Mouse (Mus musculus) forelimb bud, embryonic 11.5 days (tissue): ENCODE measurements around the gene Wfdc11.
"Not testable (repeated sequence)": the region's sequence is repeated elsewhere in the genome, so short reads cannot be mapped to it uniquely, and the experiment has no call there.

Experiments
- DNase-seq: peaks from one replicate; pipeline ENCODE4 v3.0.0-alpha.2; 2012; ENCODE audit warnings: low read depth, low spot score

Wfdc11 gene

GRCm38 (mm10) chr2:164673987-164674386 is at the start of gene Wfdc11:
Gene Wfdc11, minus strand, starts transcription at chr2:164674087.
- DNase-seq, result no peak

GRCm38 (mm10) chr2:164723276-164723675 is 49.4 kb upstream of the Wfdc11 start:
- no peak for DNase-seq

GRCm38 (mm10) chr2:164716194-164716786 is 42.4 kb upstream of the Wfdc11 start:
- DNase-seq, result not testable (repeated sequence)

GRCm38 (mm10) chr2:164715005-164715404 is 41.1 kb upstream of the Wfdc11 start, which contains the start of gene Spint5:
Gene Spint5, plus strand, starts transcription at chr2:164715305.
- no peak for DNase-seq

- no peak for DNase-seq
Measured at GRCm38 (mm10) chr2:164705991-164706390, 32.1 kb upstream of the Wfdc11 start.

GRCm38 (mm10) chr2:164705328-164705727 is 31.4 kb upstream of the Wfdc11 start:
- no peak for DNase-seq

- no peak for DNase-seq
Measured at GRCm38 (mm10) chr2:164704235-164704634, 30.3 kb upstream of the Wfdc11 start.

- DNase-seq, result no peak
Measured at GRCm38 (mm10) chr2:164701761-164702160, 27.9 kb upstream of the Wfdc11 start.

GRCm38 (mm10) chr2:164700959-164701358 is 27.1 kb upstream of the Wfdc11 start:
- no peak for DNase-seq

GRCm38 (mm10) chr2:164698201-164698600 is 24.3 kb upstream of the Wfdc11 start, which contains the start of gene Spint4:
Gene Spint4, plus strand, starts transcription at chr2:164698501.
- no peak for DNase-seq

- DNase-seq, result no peak
Measured at GRCm38 (mm10) chr2:164684807-164685206, 10.9 kb upstream of the Wfdc11 start, which contains the start of gene Wfdc13. Gene Wfdc13, plus strand, starts transcription at chr2:164685107.

GRCm38 (mm10) chr2:164679906-164680305 is 6.0 kb upstream of the Wfdc11 start:
- no peak for DNase-seq

GRCm38 (mm10) chr2:164678848-164679625 is 5.2 kb upstream of the Wfdc11 start:
- DNase-seq, result peak; percentile 78

- DNase-seq, result no peak
Measured at GRCm38 (mm10) chr2:164676916-164677685, 3.2 kb upstream of the Wfdc11 start.

- no peak for DNase-seq
Measured at GRCm38 (mm10) chr2:164676103-164676502, 2.2 kb upstream of the Wfdc11 start.

GRCm38 (mm10) chr2:164670938-164671337 is 2.9 kb downstream of the Wfdc11 start:
- no peak for DNase-seq

- DNase-seq, result no peak
Measured at GRCm38 (mm10) chr2:164670261-164670660, 3.6 kb downstream of the Wfdc11 start.

- no peak for DNase-seq
Measured at GRCm38 (mm10) chr2:164664851-164665250, 9.0 kb downstream of the Wfdc11 start.

- no peak for DNase-seq
Measured at GRCm38 (mm10) chr2:164656483-164656882, 17.4 kb downstream of the Wfdc11 start, which contains the start of gene Wfdc9. Gene Wfdc9, minus strand, starts transcription at chr2:164656583.

GRCm38 (mm10) chr2:164655858-164656257 is 18.0 kb downstream of the Wfdc11 start, which contains the start of gene Wfdc10:
Gene Wfdc10, plus strand, starts transcription at chr2:164656046.
- DNase-seq, result peak; percentile 44

- no peak for DNase-seq
Measured at GRCm38 (mm10) chr2:164641881-164642673, 31.8 kb downstream of the Wfdc11 start.
